Mouse (Mus musculus): Measurements from ENCODE around the gene Smtnl2.

- TF ChIP-seq CTCF (conservative IDR thresholded peaks at IDR 0.05; ENCODE audit: insufficient read depth, insufficient read length, low read depth, low read length), result no peak
- no peak for TF ChIP-seq POLR2A (IDR thresholded peaks at IDR 0.05; ENCODE audit: low read depth, low read length)
Observed at GRCm38 (mm10) chr11:72413601-72414190, 2.2 kb upstream of the Smtnl2 start.
